Mouse (Mus musculus) cortical plate, adult 2 months (tissue): Measurements from ENCODE around the gene Schip1. TPM values are rescaled to one million over a fixed set of nuclear protein-coding genes. Genes with fewer than 3 reads are reported as not detected.

Source experiments
- H3K27ac ChIP-seq: fragments of 200-500 bp; 2 replicates; pipeline ENCODE4 v1.5.1; 2012; ENCODE audit warnings: low read length, control low read depth, inconsistent platforms; ENCODE audit not compliant: insufficient read depth
- H3K4me1 ChIP-seq: fragments of 200-500 bp; 2 replicates; pipeline ENCODE4 v1.6.1; 2011; ENCODE audit warnings: low read length; ENCODE audit not compliant: control insufficient read depth, insufficient read depth
- H3K4me3 ChIP-seq: fragments of 200-500 bp; 2 replicates; pipeline ENCODE4 v1.5.1; 2011; ENCODE audit warnings: mild to moderate bottlenecking, low read length, control low read depth; ENCODE audit not compliant: insufficient read depth
- CTCF ChIP-seq: fragments of 200-500 bp; IDR thresholded peaks from 2 replicates; pipeline ENCODE4 v1.5.1; 2011; ENCODE audit warnings: mild to moderate bottlenecking, control low read depth, low read length; ENCODE audit not compliant: insufficient read depth; ENCODE audit errors: extremely low read depth
- POLR2A ChIP-seq: fragments of 200-500 bp; IDR thresholded peaks from 2 replicates; pipeline ENCODE4 v1.6.1; 2011; ENCODE audit warnings: mild to moderate bottlenecking, low read length, control low read depth; ENCODE audit not compliant: insufficient read depth; ENCODE audit errors: extremely low read depth
- polyA plus RNA-seq: library from polyadenylated mRNA; depleted of rRNA; stranded (reverse); fragments of >200 nt; gene quantifications from 2 replicates; pipeline ENCODE4 v1.2.3, GENCODE M21; 2012

The Schip1 gene
- polyA plus RNA-seq, 1 experiment, result 207 TPM

- no peak for TF ChIP-seq CTCF
- no peak overlapping the region for H3K4me3 ChIP-seq
- H3K27ac ChIP-seq, result no peak overlapping the region
- H3K4me1 ChIP-seq, result no peaks in the 10 kb centered on the region
Measured at GRCm38 (mm10) chr3:68393578-68393977, 329.0 kb downstream of the Schip1 start.

GRCm38 (mm10) chr3:68398691-68399090 is 334.1 kb downstream of the Schip1 start:
- no peak overlapping the region for H3K27ac ChIP-seq
- H3K4me1 ChIP-seq, result peaks cover 2% of the 10 kb centered on the region; the same call in 1 of the 2 replicates
- TF ChIP-seq POLR2A (no peak), CTCF (no peak)
- no peak overlapping the region for H3K4me3 ChIP-seq

DNA sequence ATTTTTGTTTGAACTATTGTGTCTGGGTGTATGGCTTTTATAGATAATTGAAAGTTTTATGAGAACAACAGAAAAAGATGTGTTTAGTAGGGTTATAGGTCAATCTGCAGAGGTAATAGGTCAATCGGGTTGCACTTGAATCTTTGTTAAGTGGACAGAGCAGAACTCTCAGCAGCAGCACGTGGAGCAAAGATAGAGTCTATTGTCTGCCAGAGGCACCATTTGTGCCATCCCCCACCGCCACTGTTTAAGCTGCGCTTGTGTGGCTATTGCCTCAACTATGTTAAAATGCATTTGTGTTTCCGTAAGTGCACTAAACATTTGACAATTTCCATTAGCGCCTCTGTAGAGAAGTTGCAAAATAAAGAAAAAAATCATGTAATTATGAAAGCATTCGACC is 335.5 kb downstream of the Schip1 start:
- Histone ChIP-seq H3K27ac (no peak overlapping the region), H3K4me1 (peaks cover 7% of the 10 kb centered on the region), H3K4me3 (no peak overlapping the region)
- TF ChIP-seq POLR2A (no peak), CTCF (no peak)

DNA sequence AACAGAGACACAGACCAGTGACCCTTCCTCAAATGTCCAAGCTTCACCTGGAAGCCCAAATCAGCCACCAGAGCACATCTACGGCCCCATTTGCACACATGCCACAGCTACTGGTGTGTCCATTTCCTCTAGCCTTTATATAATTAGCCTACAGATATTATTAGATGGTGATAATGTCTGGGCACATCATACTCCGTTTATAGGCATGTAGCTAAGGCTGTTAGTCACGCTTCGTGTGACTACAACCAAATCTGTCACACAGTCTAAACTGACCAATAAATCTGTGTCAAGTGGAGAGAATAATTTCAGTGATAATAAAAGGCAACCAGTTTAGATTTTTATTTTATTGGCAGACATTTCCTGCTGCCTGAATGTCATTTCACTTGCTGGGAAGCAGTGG is 338.7 kb downstream of the Schip1 start:
- H3K4me3 ChIP-seq, result no peak overlapping the region
- peaks cover 7% of the 10 kb centered on the region for H3K4me1 ChIP-seq
- TF ChIP-seq CTCF (no peak), POLR2A (no peak)
- H3K27ac ChIP-seq, result no peak overlapping the region

GRCm38 (mm10) chr3:68403783-68404217 is 339.2 kb downstream of the Schip1 start:
- H3K4me1 ChIP-seq, result peaks cover 7% of the 10 kb centered on the region
- H3K4me3 ChIP-seq, result no peak overlapping the region
- no peak overlapping the region for H3K27ac ChIP-seq
- TF ChIP-seq POLR2A (no peak), CTCF (no peak)

DNA sequence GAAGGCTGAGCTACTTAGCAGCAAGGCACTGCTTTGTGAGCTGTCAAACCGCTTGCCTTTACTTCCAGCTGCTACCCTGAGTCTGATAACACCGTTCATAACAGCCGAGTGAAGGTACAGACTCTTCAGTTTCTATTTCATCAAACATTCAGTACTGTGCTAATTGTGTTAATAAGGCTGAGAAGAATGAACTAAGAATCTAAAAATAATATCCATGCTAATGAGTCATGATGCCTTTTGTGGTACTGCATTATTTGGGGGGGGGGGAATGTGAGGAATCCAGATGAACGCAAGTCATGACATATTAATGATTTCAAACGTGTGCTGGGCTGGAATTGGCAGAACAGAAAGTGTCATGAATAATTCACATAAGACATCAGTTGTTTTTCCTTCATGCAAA is 341.1 kb downstream of the Schip1 start:
- Histone ChIP-seq H3K4me3 (no peak overlapping the region), H3K4me1 (peaks cover 7% of the 10 kb centered on the region), H3K27ac (no peak overlapping the region)
- no peak for TF ChIP-seq POLR2A
- TF ChIP-seq CTCF, result no peak

GRCm38 (mm10) chr3:68412262-68412661 is 347.7 kb downstream of the Schip1 start:
- Histone ChIP-seq H3K27ac (no peak overlapping the region), H3K4me3 (no peak overlapping the region), H3K4me1 (no peaks in the 10 kb centered on the region)
- TF ChIP-seq CTCF (no peak), POLR2A (no peak)

- TF ChIP-seq POLR2A, result no peak
- TF ChIP-seq CTCF, result no peak
- no peaks in the 10 kb centered on the region for H3K4me1 ChIP-seq
- H3K4me3 ChIP-seq, result no peak overlapping the region
- H3K27ac ChIP-seq, result no peak overlapping the region
Measured at GRCm38 (mm10) chr3:68419792-68420191, 355.2 kb downstream of the Schip1 start.

DNA sequence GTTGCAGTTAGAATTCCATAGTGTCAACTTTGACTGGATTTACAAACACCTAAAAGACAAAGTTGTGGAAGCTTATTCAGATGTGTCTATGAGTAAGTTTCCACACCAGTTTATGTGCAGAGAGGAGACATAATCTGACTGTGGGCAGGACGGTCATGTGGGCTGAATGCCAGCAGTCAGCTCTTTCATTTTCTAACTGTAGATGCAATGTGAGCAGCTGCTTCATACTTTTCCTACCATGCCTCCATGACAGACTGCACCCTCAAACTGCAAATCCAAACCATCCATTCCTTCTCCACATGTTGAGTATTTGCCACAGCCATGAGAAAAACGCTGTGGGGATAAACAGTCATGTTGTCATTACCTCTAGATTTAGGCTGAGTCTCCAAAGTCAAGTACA is 356.3 kb downstream of the Schip1 start:
- Histone ChIP-seq H3K4me3 (no peak overlapping the region), H3K4me1 (no peaks in the 10 kb centered on the region), H3K27ac (no peak overlapping the region)
- TF ChIP-seq CTCF (no peak), POLR2A (no peak)

DNA sequence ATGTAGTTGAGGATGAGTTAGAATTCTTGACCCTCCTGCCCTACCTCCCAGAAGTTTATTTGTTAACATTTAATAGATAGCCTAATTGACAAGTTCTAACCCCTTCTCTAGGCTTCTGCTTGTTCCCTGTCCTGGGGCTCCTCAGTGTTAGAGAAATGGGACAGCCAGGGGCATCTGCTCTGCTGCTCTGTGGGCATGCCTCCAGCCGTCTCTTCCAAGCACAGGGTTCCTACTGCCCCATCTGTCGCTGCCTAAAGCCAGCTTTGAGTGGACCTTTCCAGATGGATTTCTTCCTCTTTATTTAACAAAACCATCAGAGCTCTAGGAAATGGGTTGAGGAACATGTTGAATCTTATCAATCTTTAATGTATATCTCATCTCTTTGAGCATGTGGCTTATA is 357.2 kb downstream of the Schip1 start:
- TF ChIP-seq CTCF (no peak), POLR2A (no peak)
- H3K27ac ChIP-seq, result no peak overlapping the region
- no peaks in the 10 kb centered on the region for H3K4me1 ChIP-seq
- no peak overlapping the region for H3K4me3 ChIP-seq

DNA sequence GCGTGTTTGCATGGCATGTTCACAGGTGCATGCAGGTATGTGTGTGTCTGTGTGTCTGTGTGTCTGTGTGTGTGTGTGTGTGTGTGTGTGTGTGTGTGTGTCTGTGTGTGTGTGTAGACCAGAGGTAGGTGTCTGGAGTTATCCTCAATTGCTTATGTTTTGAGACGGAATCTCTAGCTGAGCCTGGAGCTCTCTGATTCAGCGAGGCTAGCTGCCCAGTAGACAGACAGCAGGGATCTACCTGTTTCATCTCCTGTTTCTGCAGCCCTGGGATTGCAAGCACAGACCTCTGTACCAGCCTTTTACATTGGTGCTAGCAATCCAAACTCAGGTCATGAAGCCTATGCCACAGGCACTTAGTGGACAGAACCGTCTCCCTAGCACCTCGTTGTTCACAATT is 363.5 kb downstream of the Schip1 start:
- Histone ChIP-seq H3K4me3 (no peak overlapping the region), H3K4me1 (no peaks in the 10 kb centered on the region), H3K27ac (no peak overlapping the region)
- TF ChIP-seq CTCF, result no peak
